Mouse (Mus musculus): ENCODE data around the gene Hmgcs2.

DNA sequence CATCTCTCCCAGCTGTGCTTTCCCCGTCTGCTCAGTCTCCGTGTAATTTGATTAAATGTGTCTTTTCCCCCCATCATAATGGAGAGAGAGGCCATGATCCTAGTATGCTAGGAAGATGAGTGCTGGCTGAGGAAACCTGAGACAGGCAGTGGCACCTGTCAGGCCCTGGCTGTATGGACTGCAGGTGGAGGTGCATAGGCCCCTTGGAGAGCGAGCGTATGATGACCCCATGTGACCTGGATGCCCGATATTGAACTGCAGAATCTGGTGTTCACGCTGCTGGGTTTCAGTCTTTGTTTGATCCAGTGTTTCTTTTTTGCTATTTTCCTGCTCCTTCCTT lies 75.8 kb downstream of the Hmgcs2 start:
- TF ChIP-seq CTCF (IDR thresholded peaks at IDR 0.05; ENCODE audit: borderline replicate concordance, insufficient read depth, low read length): no peak
- no peak for TF ChIP-seq POLR2A (IDR thresholded peaks at IDR 0.05; ENCODE audit: low read depth, low read length)
